Mouse (Mus musculus) embryo, embryonic 11.5 days (tissue): ENCODE measurements around the gene Map2k1.
"Not testable (repeated sequence)": the region's sequence is repeated elsewhere in the genome, so short reads cannot be mapped to it uniquely, and the experiment has no call there.

Experiments
- DNase-seq: peaks from one replicate; pipeline ENCODE4 v3.0.0-alpha.2; 2012; ENCODE audit warnings: low read depth, low spot score

Gene Map2k1

DNA sequence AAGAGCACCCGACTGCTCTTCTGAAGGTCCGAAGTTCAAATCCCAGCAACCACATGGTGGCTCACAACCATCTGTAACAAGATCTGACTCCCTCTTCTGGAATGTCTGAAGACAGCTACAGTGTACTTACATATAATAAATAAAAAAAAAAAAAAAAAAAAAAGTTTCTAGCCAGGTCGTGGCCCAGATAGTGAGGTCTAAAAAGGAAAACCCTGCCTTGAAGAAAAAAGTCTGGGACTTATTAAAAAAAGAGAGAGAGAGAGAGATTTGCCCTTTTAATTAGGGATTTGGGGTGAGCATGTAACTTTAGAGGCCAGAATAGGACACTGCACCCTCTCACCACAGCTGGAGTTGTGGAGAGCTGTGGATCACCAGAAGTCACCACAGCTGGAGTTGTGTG, 83.5 kb downstream of the Map2k1 start:
- not testable (repeated sequence) for DNase-seq

GRCm38 (mm10) chr9:64160471-64160870, 93.0 kb downstream of the Map2k1 start:
- no peak for DNase-seq

DNA sequence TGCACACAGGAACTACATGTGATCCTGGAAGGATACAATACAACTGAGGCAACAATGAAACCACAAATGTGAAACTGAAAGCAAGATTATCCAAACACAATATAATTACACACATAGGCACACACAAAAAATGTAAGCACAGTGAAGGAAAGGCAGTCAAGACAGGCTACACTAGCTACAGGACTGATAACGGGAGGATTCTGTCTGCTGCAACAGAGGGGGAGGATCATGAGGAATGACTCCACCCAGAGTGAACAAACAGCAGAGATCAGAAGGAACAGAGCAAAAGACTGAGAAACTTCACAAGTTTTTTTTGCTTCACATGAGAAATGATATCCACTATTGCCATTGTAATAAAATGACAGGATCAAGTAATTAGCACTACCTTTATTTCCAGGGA, 96.8 kb downstream of the Map2k1 start:
- no peak for DNase-seq

DNA sequence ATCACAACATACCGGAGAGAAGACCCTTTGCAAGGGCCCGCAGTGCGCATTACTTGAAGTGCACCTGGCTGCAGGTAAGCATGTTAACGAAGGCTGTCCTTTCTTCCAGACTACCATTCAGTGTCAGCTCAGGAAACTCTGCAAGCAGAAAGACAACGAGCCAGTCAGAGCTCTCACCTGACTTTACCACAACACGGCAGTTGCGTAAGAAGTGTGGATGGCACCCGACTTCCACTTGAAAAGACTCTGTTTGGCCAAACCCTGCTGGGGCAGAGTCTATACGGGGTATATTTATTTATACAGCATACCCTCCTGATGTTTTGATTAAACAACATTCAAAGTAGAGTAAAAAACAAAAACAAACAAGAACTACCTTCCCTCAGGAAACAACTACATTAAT, 113.6 kb downstream of the Map2k1 start:
- DNase-seq, result no peak

DNA sequence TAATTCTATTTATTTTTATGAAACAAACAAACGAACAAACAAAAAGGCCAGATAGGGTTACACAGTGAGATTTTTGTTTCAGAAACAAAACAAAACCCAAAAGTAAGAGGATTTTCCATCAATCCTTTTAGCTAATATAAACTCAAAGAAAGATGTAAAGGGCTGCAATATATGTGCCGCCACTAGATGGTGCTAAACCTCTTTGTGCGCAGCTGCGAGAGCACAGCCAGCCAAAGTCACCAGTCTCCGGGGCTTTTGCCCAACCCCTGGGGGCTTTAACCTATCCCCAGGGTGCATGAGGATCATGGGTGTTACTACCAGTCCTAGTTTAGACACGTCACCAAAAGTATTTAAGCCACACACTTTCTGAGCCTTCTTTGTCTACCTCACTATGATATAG, 114.5 kb downstream of the Map2k1 start:
- DNase-seq, result not testable (repeated sequence)
